Mouse (Mus musculus): Measurements from ENCODE around the gene Fnbp1l.
A peak's percentile ranks its signal among the peaks of the same experiment; 100 is the strongest.

The Fnbp1l gene

GRCm38 (mm10) chr3:122618991-122619930 is at the start of gene Fnbp1l:
Fnbp1l (minus strand) TSS chr3:122619715.
- DNase-seq = peak; percentile 87 to 92

GRCm38 (mm10) chr3:122660795-122661194 is 41.3 kb upstream of the Fnbp1l start:
- DNase-seq = no peak

GRCm38 (mm10) chr3:122659261-122659917 is 39.9 kb upstream of the Fnbp1l start:
- DNase-seq = no peak

- DNase-seq = no peak
Measured at GRCm38 (mm10) chr3:122647195-122647837, 27.8 kb upstream of the Fnbp1l start.

- no peak for DNase-seq
Measured at GRCm38 (mm10) chr3:122640286-122640685, 20.8 kb upstream of the Fnbp1l start.

- DNase-seq = no peak
Measured at GRCm38 (mm10) chr3:122639197-122639475, 19.6 kb upstream of the Fnbp1l start.

- DNase-seq = peak; percentile 97 to 99
Measured at GRCm38 (mm10) chr3:122638329-122639196, 19.0 kb upstream of the Fnbp1l start.

- DNase-seq = no peak
Measured at GRCm38 (mm10) chr3:122637280-122637679, 17.8 kb upstream of the Fnbp1l start.

GRCm38 (mm10) chr3:122635246-122635645 is 15.7 kb upstream of the Fnbp1l start:
- DNase-seq = peak; percentile 18 to 20

- DNase-seq = no peak
Measured at GRCm38 (mm10) chr3:122629580-122629979, 10.1 kb upstream of the Fnbp1l start.

GRCm38 (mm10) chr3:122628956-122629355 is 9.4 kb upstream of the Fnbp1l start:
- DNase-seq = no peak

GRCm38 (mm10) chr3:122628546-122628945 is 9.0 kb upstream of the Fnbp1l start:
- DNase-seq = no peak

GRCm38 (mm10) chr3:122627846-122628245 is 8.3 kb upstream of the Fnbp1l start:
- no peak for DNase-seq

GRCm38 (mm10) chr3:122624591-122624990 is 5.1 kb upstream of the Fnbp1l start:
- DNase-seq = peak; percentile 30 to 46

GRCm38 (mm10) chr3:122620285-122620931 is 893 bp upstream of the Fnbp1l start:
- DNase-seq = peak; percentile 65 to 66

GRCm38 (mm10) chr3:122619931-122620284 is 393 bp upstream of the Fnbp1l start:
- no peak for DNase-seq

GRCm38 (mm10) chr3:122618402-122618801 is 1.1 kb downstream of the Fnbp1l start:
- DNase-seq = peak; percentile 79

- peak in 1 of 2 experiments; percentile 28 for DNase-seq
Measured at GRCm38 (mm10) chr3:122617613-122618340, 1.7 kb downstream of the Fnbp1l start.

GRCm38 (mm10) chr3:122612537-122612936 is 7.0 kb downstream of the Fnbp1l start:
- no peak for DNase-seq

- DNase-seq = no peak
Measured at GRCm38 (mm10) chr3:122611761-122612160, 7.8 kb downstream of the Fnbp1l start.

- DNase-seq = no peak
Measured at GRCm38 (mm10) chr3:122606105-122606801, 13.3 kb downstream of the Fnbp1l start.

Measured in cerebellum, postnatal 10 days (tissue).